Mouse (Mus musculus) olfactory bulb, adult 2 months (tissue): ENCODE measurements around the gene Fez2.

Experiments used
- CTCF ChIP-seq: fragments of 200-500 bp; IDR thresholded peaks from 2 replicates; pipeline ENCODE4 v1.5.1; 2012; ENCODE audit warnings: low read depth, mild to moderate bottlenecking, low read length, moderate library complexity; ENCODE audit not compliant: insufficient read depth
- POLR2A ChIP-seq: fragments of 200-500 bp; IDR thresholded peaks from 2 replicates; pipeline ENCODE4 v1.6.1; 2012; ENCODE audit warnings: mild to moderate bottlenecking, low read depth, low read length, moderate library complexity; ENCODE audit not compliant: insufficient read depth

DNA sequence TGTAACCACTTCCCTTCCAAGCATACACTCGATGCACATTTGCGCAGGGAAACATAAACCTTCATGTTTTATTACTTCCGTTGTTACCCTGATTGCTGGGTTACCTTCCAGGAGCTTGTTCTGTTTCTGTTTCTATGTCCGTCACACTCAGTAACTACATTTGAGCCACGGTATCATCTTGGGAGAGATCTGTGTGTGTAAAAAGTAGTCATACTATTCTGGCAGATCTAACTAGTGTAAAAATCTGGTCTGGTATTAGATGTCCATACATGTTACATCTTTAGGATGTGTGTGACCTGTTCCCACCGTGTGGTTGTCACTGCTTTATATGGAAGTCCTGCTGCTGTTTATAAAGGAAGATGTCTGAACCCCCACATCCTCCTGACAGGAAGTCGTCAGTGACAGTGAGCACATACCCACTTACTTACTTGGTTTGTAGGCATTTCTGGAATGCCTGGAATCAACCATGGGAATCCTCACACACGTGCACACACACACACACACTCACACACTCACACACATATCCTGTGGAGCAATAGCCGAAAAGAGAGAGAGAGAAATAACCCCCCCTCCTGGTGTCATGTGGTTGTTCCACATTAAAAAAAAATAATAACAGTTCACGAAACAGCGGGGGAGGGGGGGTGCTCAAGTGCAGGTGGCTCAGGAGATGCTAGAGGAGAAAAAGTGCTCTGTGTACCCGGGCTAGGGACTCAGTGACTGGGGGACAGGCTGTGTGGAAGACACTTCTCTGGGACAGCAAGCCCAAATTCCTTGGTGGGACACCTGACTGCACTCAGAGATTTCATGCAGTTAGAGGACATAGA lies 66.1 kb downstream of the Fez2 start:
- no peak for TF ChIP-seq CTCF
- TF ChIP-seq POLR2A, result no peak
